Mouse (Mus musculus): Measurements from ENCODE around the gene Cfap221. TPM values are rescaled to one million over a fixed set of nuclear protein-coding genes. Genes with fewer than 3 reads are reported as not detected.

The Cfap221 gene
- total RNA-seq, 4 experiments from 2014 or later = 0.33 to 0.63 (median 0.53) TPM

- DNase-seq (ENCODE audit: low spot score in 2 of 2) = no peak
Measured at GRCm38 (mm10) chr1:119907206-119907748, 89.8 kb downstream of the Cfap221 start.

GRCm38 (mm10) chr1:119903231-119903620 is 93.8 kb downstream of the Cfap221 start:
- no peak for DNase-seq (ENCODE audit: low spot score in 2 of 2)

GRCm38 (mm10) chr1:119902551-119903230 is 94.3 kb downstream of the Cfap221 start:
- DNase-seq (ENCODE audit: low spot score in 2 of 2) = no peak

- peak in 1 of 2 experiments; percentile 76 for DNase-seq (ENCODE audit: low spot score in 2 of 2)
Measured at GRCm38 (mm10) chr1:119899195-119900123, 97.6 kb downstream of the Cfap221 start.

GRCm38 (mm10) chr1:119894936-119895335 is 102.1 kb downstream of the Cfap221 start:
- peak; percentile 48 to 50 for DNase-seq (ENCODE audit: low spot score in 2 of 2)

- DNase-seq (ENCODE audit: low spot score in 2 of 2) = no peak
Measured at GRCm38 (mm10) chr1:119893600-119893999, 103.4 kb downstream of the Cfap221 start.

GRCm38 (mm10) chr1:119892933-119893332 is 104.1 kb downstream of the Cfap221 start:
- DNase-seq (ENCODE audit: low spot score in 2 of 2) = no peak

GRCm38 (mm10) chr1:119891865-119892264 is 105.2 kb downstream of the Cfap221 start:
- DNase-seq (ENCODE audit: low spot score in 2 of 2) = no peak

- DNase-seq (ENCODE audit: low spot score in 2 of 2) = peak in 1 of 2 experiments; percentile 67
Measured at GRCm38 (mm10) chr1:119891149-119891548, 105.9 kb downstream of the Cfap221 start.

- no peak for DNase-seq (ENCODE audit: low spot score in 2 of 2)
Measured at GRCm38 (mm10) chr1:119889347-119889746, 107.7 kb downstream of the Cfap221 start.

GRCm38 (mm10) chr1:119886320-119886719 is 110.7 kb downstream of the Cfap221 start:
- DNase-seq (ENCODE audit: low spot score in 2 of 2) = no peak

GRCm38 (mm10) chr1:119884272-119884671 is 112.8 kb downstream of the Cfap221 start:
- peak in 1 of 2 experiments; percentile 52 for DNase-seq (ENCODE audit: low spot score in 2 of 2)

- peak; percentile 35 to 72 for DNase-seq (ENCODE audit: low spot score in 2 of 2)
Measured at GRCm38 (mm10) chr1:119878909-119879308, 118.1 kb downstream of the Cfap221 start.

GRCm38 (mm10) chr1:119877469-119877868 is 119.6 kb downstream of the Cfap221 start:
- no peak for DNase-seq (ENCODE audit: low spot score in 2 of 2)

Other genes starting within 250 kb of the Cfap221 start
- gene Ptpn4, start 159.6 kb downstream of the Cfap221 start, total RNA-seq (2022) = 100 to 1,000 TPM in 1 of 4 experiments, 10 to 100 TPM in 3; 71.1 to 106 (median 82.6) TPM
- 1 to 10 TPM; 7.0 to 9.3 (median 7.8) TPM for gene Tmem177, start 84.0 kb downstream of the Cfap221 start, total RNA-seq (2022)
- under 1 TPM in 2 of 4 experiments, not detected in 2; 0.52 to 0.63 TPM for gene Sctr, start 9.7 kb upstream of the Cfap221 start, total RNA-seq (2022)
- gene Tmem37, start 76.8 kb upstream of the Cfap221 start, total RNA-seq (2022) = 1 to 10 TPM; 1.3 to 2.6 (median 2.2) TPM
- gene Dbi, start 123.8 kb upstream of the Cfap221 start, total RNA-seq (2022) = 100 to 1,000 TPM; 223 to 389 (median 294) TPM
- gene 3110009E18Rik, start 124.0 kb upstream of the Cfap221 start, total RNA-seq (2022) = 1 to 10 TPM; 4.8 to 7.3 (median 6.0) TPM

Measured in left cerebral cortex, adult 8-10 months (tissue).